Mouse (Mus musculus) cerebellum, adult 9-10 months (tissue): ENCODE data around the gene Gnai2.
"Not testable (repeated sequence)": the region's sequence is repeated elsewhere in the genome, so short reads cannot be mapped to it uniquely, and the experiment has no call there.

ENCODE experiments used
- DNase-seq: peaks from one replicate; pipeline ENCODE4 v3.0.0; 2022

Gnai2 gene

GRCm38 (mm10) chr9:107586504-107586903 lies 48.7 kb downstream of the Gnai2 start:
- DNase-seq, result no peak

DNA sequence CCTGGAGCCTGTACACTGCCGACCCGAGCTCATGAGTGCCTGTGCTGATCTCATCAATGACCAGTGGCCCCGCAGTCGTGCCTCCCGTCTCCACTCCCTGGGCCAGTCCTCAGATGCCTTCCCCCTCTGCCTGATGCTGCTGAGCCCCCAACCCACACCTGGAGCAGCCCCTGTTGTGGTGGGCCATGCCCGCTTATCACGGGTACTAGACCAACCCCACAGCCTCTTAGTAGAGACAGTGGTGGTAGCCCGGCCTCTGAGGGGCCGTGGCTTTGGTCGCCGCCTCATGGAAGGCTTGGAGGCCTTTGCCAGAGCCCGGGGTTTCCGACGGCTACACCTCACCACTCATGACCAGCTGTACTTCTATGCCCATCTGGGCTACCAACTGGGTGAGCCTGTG lies 52.0 kb downstream of the Gnai2 start:
- DNase-seq, result no peak

DNA sequence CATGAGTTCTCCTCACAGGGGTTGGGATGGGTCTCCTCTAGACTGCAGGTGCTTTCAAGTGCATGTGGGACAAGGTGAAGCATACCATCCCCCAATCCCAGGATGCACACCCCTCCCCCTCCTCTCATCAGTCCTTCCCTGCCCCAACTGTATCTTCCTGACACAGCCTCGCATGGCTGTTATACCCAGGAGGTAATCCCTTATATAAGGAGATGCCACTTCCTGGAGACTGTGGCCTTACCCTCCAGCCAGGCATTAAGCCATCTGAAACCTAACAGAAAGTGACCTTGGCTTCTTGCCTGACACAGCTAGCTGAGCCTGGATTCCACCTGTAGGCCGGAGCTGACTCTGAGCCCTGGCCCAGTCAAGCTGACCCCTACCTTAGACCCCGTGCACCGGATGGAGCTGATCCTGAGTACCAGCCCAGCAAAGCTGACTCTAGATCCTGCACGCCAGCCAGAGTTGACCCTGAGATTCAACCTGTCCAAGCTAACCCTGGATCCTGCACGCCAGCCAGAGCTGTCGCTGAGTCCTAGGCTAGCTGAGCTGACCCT lies 52.6 kb downstream of the Gnai2 start:
- DNase-seq, result no peak

- no peak for DNase-seq
Observed at GRCm38 (mm10) chr9:107581584-107581983, 53.6 kb downstream of the Gnai2 start.

- DNase-seq, result peak; percentile 91
Observed at GRCm38 (mm10) chr9:107580501-107581317, 54.5 kb downstream of the Gnai2 start, which contains the start of gene Hyal3. Gene Hyal3 (plus strand): TSS chr9:107580818.

DNA sequence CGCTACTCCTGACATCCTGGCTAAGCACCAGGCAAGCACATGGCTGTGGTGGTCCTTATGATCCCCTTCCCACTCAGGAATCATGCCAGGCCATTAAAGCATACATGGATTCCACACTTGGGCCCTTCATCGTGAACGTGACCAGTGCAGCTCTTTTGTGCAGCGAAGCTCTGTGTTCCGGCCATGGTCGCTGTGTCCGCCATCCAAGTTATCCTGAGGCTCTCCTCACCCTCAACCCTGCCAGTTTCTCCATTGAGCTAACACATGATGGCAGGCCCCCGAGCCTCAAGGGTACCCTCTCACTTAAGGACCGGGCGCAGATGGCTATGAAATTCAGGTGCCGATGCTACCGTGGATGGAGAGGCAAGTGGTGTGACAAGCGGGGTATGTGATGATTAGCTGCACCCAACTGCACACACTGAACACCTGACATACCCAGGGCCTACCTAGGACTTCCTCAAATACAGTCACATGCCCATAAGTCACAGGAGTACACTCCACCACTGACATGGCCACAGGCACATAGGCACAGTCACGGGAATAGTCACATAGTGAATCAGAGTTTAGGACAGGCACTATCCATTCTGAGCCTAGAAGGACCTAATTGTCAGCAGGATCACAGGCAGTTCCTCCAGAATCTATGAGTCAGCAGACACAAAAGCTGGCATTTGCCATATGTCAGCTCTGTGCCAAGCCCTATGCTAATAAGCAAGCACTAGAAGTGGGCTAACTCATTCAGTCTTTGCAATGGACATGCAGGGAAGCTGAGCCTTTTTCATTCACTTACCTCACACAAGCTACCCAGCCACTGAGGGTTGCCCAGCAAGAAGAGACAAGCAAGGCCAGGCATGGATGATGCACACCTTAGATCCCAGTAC lies 55.9 kb downstream of the Gnai2 start:
- peak; percentile 78 for DNase-seq

GRCm38 (mm10) chr9:107578587-107578986 lies 56.6 kb downstream of the Gnai2 start, which contains the start of gene Naa80:
Gene Naa80 (plus strand): TSS chr9:107578887.
- no peak for DNase-seq

GRCm38 (mm10) chr9:107577871-107578270 lies 57.3 kb downstream of the Gnai2 start:
- no peak for DNase-seq

- no peak for DNase-seq
Observed at GRCm38 (mm10) chr9:107576357-107577107, 58.6 kb downstream of the Gnai2 start, which contains the start of gene Hyal1. Gene Hyal1 (plus strand): TSS chr9:107576927.

DNA sequence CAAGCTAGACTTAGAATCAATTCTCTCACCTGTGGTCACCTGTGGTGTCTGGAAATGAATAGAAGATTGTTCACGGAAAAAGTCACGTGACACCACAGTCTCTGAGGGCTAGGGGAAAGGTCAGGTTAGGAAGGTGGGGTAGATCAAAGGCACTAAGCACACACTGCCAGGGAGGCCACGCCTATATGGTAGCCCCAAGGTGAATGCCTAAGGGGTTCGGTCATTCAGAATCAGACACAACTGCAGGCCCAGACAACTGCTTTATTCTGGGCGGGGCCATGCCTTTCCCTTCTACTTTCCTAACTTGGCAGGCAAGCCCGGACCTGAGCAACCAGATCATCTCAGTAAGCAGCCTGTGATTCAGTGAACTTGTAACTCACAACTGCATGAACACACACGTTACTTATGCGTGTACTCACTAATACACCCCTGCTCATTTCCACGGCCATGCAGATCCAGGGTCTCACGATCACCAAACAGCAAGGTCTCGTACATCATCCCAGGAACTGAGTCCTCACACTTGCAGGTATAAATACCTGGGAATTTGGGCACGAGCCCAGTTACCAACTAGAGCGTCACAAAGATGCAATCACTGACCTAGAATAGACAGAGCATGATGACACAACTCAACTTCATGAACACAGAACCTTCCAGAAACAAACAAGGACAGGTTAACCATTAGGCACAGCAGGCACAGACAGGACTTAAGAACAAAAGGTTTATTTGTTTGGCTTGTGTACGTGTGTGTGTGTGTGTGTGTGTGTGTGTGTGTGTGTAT lies 59.4 kb downstream of the Gnai2 start:
- no peak for DNase-seq

DNA sequence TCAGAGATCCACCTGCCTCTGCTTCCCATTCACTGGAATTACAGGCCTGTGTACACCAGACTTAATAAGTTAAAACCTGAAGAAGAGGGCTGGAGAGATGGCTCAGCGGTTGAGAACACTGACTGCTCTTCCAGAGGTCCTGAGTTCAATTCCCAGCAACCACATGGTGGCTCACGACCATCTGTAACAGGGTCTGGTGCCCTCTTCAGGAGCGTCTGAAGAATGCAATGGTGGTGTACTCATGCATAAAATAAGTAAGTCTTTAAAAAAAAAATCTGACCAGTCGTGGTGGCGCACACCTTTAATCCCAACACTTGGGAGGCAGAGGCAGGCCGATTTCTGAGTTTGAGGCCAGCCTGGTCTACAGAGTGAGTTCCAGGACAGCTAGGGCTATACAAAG lies 61.4 kb downstream of the Gnai2 start:
- DNase-seq, result not testable (repeated sequence)

DNA sequence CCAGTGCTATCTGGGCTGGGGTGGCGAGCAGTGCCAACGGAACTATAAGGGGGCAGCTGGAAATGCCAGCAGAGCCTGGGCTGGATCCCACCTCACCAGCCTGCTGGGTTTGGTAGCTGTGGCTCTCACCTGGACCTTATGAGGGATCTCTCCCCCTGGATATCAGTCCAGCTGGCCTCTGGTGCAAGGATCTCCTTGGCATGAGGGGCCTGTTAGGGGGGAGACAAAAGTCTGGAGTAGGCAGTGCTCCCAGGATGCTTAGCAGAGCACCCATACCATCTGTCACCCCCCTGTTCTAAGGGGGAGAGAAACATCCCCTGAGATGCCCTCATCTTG lies 62.9 kb downstream of the Gnai2 start:
- DNase-seq, result no peak

DNA sequence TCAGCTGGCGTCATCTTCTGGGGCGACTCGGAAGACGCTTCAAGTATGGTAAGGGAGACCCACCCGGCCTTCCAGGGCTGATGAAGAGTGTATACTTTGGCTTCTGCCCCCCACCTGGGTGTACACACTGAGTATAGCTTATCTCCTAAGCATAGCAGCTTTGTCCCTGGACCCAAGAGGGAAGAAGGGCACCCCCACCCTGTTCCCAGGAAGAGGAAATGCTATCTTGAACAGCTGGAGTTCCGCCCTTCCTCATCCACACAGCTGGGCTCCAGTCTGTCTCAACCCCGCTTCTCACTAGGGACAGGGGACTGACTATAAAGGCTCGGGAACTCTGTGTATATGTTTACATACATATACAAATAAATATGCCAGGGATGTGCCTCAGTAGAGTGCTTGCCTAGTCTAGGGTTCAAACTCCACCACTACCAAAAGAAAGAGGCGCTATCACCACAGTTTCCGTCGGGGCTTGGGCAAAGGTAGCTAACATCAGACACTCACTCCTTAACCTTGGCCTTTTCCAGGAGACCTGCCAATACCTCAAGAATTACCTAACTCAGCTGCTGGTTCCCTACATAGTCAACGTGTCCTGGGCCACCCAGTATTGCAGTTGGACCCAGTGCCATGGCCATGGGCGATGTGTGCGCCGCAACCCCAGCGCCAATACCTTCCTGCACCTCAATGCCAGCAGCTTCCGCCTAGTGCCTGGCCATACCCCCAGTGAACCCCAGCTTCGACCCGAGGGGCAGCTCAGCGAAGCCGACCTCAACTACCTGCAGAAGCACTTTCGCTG lies 63.4 kb downstream of the Gnai2 start:
- DNase-seq, result no peak

DNA sequence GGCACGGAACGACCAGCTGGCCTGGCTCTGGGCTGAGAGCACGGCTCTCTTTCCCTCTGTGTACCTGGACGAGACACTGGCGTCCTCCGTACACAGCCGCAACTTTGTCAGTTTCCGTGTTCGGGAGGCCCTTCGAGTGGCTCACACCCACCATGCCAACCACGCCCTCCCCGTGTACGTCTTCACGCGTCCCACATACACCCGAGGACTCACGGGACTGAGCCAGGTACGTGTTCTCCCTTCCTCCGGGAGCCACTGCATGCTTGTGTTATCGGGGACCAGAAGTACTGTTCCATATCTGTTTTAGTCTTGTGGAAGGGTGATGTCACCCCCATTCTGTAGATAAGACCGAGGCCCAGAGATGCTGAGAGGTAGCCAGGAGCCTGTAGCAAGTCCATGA lies 64.3 kb downstream of the Gnai2 start:
- no peak for DNase-seq

DNA sequence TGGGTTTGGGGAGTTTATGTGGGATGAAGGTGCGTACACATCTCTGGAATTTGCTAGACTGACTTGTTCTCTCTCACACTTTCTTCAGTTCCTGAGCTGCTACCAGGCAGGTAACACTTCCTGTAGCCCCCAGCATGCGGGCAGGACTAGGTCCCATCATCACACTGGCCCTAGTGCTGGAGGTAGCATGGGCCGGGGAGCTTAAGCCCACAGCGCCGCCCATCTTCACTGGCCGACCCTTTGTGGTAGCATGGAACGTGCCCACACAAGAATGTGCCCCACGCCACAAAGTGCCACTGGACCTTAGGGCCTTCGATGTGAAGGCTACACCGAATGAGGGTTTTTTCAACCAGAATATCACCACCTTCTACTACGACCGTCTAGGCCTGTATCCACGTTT lies 65.2 kb downstream of the Gnai2 start:
- no peak for DNase-seq

GRCm38 (mm10) chr9:107569270-107569669 lies 65.9 kb downstream of the Gnai2 start:
- no peak for DNase-seq

DNA sequence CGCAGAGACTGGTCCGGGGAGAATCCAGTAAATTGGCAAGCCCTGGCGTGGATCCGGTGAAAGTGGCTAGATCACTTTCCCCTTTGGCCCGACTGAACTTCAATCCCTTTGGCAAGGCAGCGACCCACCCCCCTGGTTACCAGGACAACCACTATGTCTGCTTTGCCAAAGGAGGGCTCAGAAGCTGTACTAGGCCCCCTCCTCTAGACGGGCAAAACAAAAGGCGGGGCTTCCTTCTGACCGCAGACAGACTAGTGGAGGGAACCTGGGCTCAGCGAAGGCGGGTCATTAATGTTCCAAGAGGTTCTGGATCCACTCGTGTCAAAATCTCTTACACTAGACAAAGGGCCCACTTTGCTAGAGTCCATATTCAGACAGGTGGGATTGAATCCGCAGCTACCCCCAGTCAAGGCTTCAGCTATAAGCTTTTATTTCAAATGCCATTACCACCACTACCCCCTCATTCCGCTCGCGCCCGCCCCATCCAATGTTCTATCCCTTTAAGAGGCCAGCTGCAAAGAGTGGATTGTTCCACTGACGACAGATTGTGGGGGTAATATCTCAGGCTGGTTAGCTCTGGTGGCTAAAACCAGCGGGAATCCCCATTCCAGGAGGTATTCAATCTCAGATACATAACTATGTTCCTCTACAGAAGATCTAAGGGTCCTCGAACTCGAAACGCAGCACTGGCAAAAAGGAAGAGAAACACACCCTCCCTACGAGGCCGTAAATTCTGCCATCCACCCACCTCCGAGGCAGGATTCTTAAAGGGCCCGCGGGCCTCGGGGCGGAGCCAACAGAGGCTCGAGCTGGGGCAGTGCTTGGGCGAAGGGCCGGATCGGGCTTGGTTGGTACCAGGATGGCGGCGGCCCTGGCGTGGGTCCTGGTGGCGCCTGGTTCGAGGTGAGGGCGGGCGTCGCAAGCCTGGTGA lies 66.6 kb downstream of the Gnai2 start:
- peak; percentile 84 for DNase-seq

DNA sequence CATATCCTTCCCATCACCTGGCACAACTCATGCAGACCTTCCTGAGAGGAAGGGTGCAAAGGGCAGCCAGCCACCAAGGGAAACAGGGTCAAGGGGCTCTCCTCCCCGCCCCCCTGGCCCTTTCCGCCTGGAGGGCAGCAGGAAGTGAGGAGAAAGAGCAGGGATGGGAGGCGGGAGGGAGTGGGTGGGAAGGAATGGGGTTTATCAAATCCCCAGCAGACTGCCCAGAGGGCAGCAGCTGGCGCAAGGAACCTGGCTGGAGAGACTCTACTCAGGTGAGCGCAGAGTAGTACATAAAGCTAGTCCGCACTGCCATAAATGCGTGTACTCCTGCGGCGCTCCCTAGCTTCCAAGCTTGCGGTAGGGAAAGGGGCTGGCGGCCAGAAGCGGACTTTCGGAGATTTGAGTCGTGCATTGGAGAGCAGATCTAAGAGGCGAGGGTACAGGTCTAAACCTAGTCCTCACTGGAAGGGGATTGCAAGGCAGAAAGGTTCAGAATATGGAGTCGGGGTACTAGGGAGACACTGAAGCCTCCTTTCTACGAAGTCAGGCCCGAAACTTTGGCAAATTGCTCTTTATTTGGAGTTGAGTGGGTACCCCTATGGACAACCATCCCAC lies 67.4 kb downstream of the Gnai2 start, which contains the start of gene Hyal2:
TSS of gene Hyal2 (plus strand) at position 244 of the 618 bp plus-strand sequence.
- DNase-seq, result no peak

GRCm38 (mm10) chr9:107566855-107567254 lies 68.3 kb downstream of the Gnai2 start:
- no peak for DNase-seq
